Mouse (Mus musculus): ENCODE data around the gene Alg11.

- TF ChIP-seq EP300 (IDR thresholded peaks at IDR 0.05; ENCODE audit: low read depth): no peak
- TF ChIP-seq CTCF (IDR thresholded peaks at IDR 0.05; ENCODE audit: low read depth): no peak
Observed at GRCm38 (mm10) chr8:22059153-22059738, 1.3 kb upstream of the Alg11 start.
